Mouse (Mus musculus): ENCODE data around the gene Tifa. TPM values are rescaled to one million over a fixed set of nuclear protein-coding genes. Genes with fewer than 3 reads are reported as not detected.

Tifa gene
- total and polyA plus RNA-seq, 3 experiments: 1.3 to 2.3 (median 1.6) TPM

DNA sequence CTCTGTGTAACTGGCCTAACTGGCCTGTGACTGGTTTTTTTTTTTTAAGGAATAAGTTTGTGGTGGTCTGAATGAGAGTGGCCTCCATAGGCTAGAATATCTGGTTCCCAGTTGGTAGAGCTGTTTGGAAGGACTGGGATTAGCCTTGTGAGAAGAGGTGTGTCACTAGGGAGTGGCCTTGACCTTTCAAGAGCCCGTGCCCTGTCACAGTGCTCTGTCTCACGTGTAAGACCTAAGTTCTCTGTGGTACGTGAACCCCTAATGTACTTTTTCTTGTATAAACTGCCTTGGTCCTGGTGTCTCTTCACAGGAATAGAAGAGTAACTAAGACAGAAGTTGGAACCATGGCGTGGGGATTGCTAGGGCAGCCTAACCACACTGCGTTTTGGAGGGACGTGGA lies 16.4 kb downstream of the Tifa start:
- H3K9ac ChIP-seq (ENCODE audit: low read depth, low read length): no peak overlapping the region
- no peaks in the 10 kb centered on the region for H3K79me2 ChIP-seq (replicated peaks; ENCODE audit: control insufficient read depth, insufficient read depth, low read length)
- WGBS: 91% methylated on average over 6 of the region's 6 CpGs
- no peak overlapping the region for H3K4me3 ChIP-seq
- no peaks in the 10 kb centered on the region for H3K36me3 ChIP-seq (ENCODE audit: control insufficient read depth, insufficient read depth, low read length)
- H3K27ac ChIP-seq: no peak overlapping the region
- no peaks in the 10 kb centered on the region for H3K4me1 ChIP-seq (ENCODE audit: control insufficient read depth, insufficient read depth, low read length)
- TF ChIP-seq POLR2A (IDR thresholded peaks at IDR 0.05; ENCODE audit: insufficient read depth, low read depth, low read length) (no peak), EP300 (IDR thresholded peaks at IDR 0.05; ENCODE audit: insufficient read depth, low read depth, low read length) (no peak), CTCF (IDR thresholded peaks at IDR 0.05) (no peak)
- H3K27me3 ChIP-seq (ENCODE audit: control insufficient read depth, insufficient read depth, low read length): no peaks in the 10 kb centered on the region
- no peak for DNase-seq
- intact Hi-C loops (cut with DNase I): no loop called here

DNA sequence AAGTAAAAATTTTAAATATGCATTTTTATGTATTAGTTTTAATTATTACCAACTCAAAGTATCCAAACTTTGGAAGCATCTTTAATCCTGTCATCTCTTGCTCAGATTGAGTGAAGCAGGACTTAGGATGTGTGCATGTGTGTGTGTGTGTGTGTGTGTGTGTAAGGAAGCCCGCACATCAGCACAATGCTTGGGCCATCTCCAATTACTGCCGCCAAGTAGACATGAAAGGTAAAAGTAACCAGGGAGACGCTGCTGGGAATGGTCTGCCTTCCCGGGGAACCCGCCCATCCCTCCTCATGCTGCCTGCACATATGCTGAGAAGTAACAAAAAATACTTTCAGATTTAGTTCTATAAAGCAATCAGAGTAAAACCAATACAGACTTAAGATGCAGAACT lies 18.2 kb downstream of the Tifa start:
- Histone ChIP-seq H3K36me3 (ENCODE audit: control insufficient read depth, insufficient read depth, low read length) (no peaks in the 10 kb centered on the region), H3K4me3 (no peak overlapping the region), H3K79me2 (replicated peaks; ENCODE audit: control insufficient read depth, insufficient read depth, low read length) (no peaks in the 10 kb centered on the region), H3K27me3 (ENCODE audit: control insufficient read depth, insufficient read depth, low read length) (no peaks in the 10 kb centered on the region), H3K9ac (ENCODE audit: low read depth, low read length) (no peak overlapping the region), H3K27ac (no peak overlapping the region), H3K4me1 (ENCODE audit: control insufficient read depth, insufficient read depth, low read length) (no peaks in the 10 kb centered on the region)
- WGBS: 70% methylated on average over 5 of the region's 5 CpGs
- DNase-seq: no peak
- intact Hi-C loops (cut with DNase I): no loop called here
- TF ChIP-seq EP300 (IDR thresholded peaks at IDR 0.05; ENCODE audit: insufficient read depth, low read depth, low read length) (no peak), POLR2A (IDR thresholded peaks at IDR 0.05; ENCODE audit: insufficient read depth, low read depth, low read length) (no peak), CTCF (IDR thresholded peaks at IDR 0.05) (no peak)

DNA sequence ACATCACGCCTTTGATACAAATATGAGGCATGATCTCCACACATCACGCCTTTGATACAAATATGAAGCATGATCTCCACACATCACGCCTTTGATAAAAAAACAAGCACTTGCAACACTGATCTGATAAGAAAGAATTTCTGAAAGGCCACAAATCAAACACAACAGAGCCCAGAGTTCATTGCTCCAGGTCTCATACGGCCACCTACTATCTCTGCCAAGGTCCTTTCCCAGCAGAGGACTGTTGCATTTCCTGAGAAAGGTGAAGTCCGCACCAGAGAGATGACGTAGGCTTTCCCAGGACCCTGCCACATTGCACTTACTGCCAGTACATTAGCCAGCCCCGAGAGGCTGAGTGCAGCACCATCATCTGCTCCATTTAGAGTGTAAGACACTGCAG lies 19.5 kb downstream of the Tifa start:
- H3K4me3 ChIP-seq: no peak overlapping the region
- intact Hi-C loops (cut with DNase I): no loop called here
- WGBS: 94% methylated on average over 7 of the region's 7 CpGs
- DNase-seq: no peak
- no peak for TF ChIP-seq POLR2A (IDR thresholded peaks at IDR 0.05; ENCODE audit: insufficient read depth, low read depth, low read length)
- TF ChIP-seq EP300 (IDR thresholded peaks at IDR 0.05; ENCODE audit: insufficient read depth, low read depth, low read length): no peak
- no peak for TF ChIP-seq CTCF (IDR thresholded peaks at IDR 0.05)
- no peaks in the 10 kb centered on the region for H3K27me3 ChIP-seq (ENCODE audit: control insufficient read depth, insufficient read depth, low read length)
- no peak overlapping the region for H3K9ac ChIP-seq (ENCODE audit: low read depth, low read length)
- no peaks in the 10 kb centered on the region for H3K36me3 ChIP-seq (ENCODE audit: control insufficient read depth, insufficient read depth, low read length)
- no peak overlapping the region for H3K27ac ChIP-seq
- H3K79me2 ChIP-seq (replicated peaks; ENCODE audit: control insufficient read depth, insufficient read depth, low read length): no peaks in the 10 kb centered on the region
- no peaks in the 10 kb centered on the region for H3K4me1 ChIP-seq (ENCODE audit: control insufficient read depth, insufficient read depth, low read length)

GRCm38 (mm10) chr3:127817120-127817683 lies 27.6 kb downstream of the Tifa start:
- H3K4me3 ChIP-seq: no peak overlapping the region
- intact Hi-C loops (cut with DNase I): no loop called here
- no peak overlapping the region for H3K9ac ChIP-seq (ENCODE audit: low read depth, low read length)
- H3K27me3 ChIP-seq (ENCODE audit: control insufficient read depth, insufficient read depth, low read length): no peaks in the 10 kb centered on the region
- WGBS: 70% methylated on average over 7 of the region's 7 CpGs
- H3K27ac ChIP-seq: no peak overlapping the region
- TF ChIP-seq CTCF (IDR thresholded peaks at IDR 0.05): no peak
- TF ChIP-seq POLR2A (IDR thresholded peaks at IDR 0.05; ENCODE audit: insufficient read depth, low read depth, low read length): no peak
- no peak for TF ChIP-seq EP300 (IDR thresholded peaks at IDR 0.05; ENCODE audit: insufficient read depth, low read depth, low read length)
- H3K4me1 ChIP-seq (ENCODE audit: control insufficient read depth, insufficient read depth, low read length): no peaks in the 10 kb centered on the region
- no peaks in the 10 kb centered on the region for H3K36me3 ChIP-seq (ENCODE audit: control insufficient read depth, insufficient read depth, low read length)
- H3K79me2 ChIP-seq (replicated peaks; ENCODE audit: control insufficient read depth, insufficient read depth, low read length): no peaks in the 10 kb centered on the region
- no peak for DNase-seq

- Histone ChIP-seq H3K4me3 (no peak overlapping the region), H3K4me1 (ENCODE audit: control insufficient read depth, insufficient read depth, low read length) (no peaks in the 10 kb centered on the region), H3K36me3 (ENCODE audit: control insufficient read depth, insufficient read depth, low read length) (no peaks in the 10 kb centered on the region), H3K79me2 (replicated peaks; ENCODE audit: control insufficient read depth, insufficient read depth, low read length) (no peaks in the 10 kb centered on the region), H3K27ac (no peak overlapping the region), H3K9ac (ENCODE audit: low read depth, low read length) (no peak overlapping the region), H3K27me3 (ENCODE audit: control insufficient read depth, insufficient read depth, low read length) (no peaks in the 10 kb centered on the region)
- WGBS: 84% methylated on average over 11 of the region's 11 CpGs
- no peak for DNase-seq
- intact Hi-C loops (cut with DNase I): no loop called here
- TF ChIP-seq CTCF (IDR thresholded peaks at IDR 0.05) (no peak), EP300 (IDR thresholded peaks at IDR 0.05; ENCODE audit: insufficient read depth, low read depth, low read length) (no peak), POLR2A (IDR thresholded peaks at IDR 0.05; ENCODE audit: insufficient read depth, low read depth, low read length) (no peak)
Measured at GRCm38 (mm10) chr3:127818694-127819663, 29.4 kb downstream of the Tifa start.

GRCm38 (mm10) chr3:127820400-127820799 lies 30.8 kb downstream of the Tifa start:
- WGBS: 89% methylated on average over 1 of the region's 1 CpGs
- no peaks in the 10 kb centered on the region for H3K36me3 ChIP-seq (ENCODE audit: control insufficient read depth, insufficient read depth, low read length)
- no peak overlapping the region for H3K9ac ChIP-seq (ENCODE audit: low read depth, low read length)
- no peak for DNase-seq
- H3K27ac ChIP-seq: no peak overlapping the region
- H3K4me1 ChIP-seq (ENCODE audit: control insufficient read depth, insufficient read depth, low read length): no peaks in the 10 kb centered on the region
- H3K79me2 ChIP-seq (replicated peaks; ENCODE audit: control insufficient read depth, insufficient read depth, low read length): no peaks in the 10 kb centered on the region
- TF ChIP-seq CTCF (IDR thresholded peaks at IDR 0.05) (no peak), EP300 (IDR thresholded peaks at IDR 0.05; ENCODE audit: insufficient read depth, low read depth, low read length) (no peak), POLR2A (IDR thresholded peaks at IDR 0.05; ENCODE audit: insufficient read depth, low read depth, low read length) (no peak)
- H3K4me3 ChIP-seq: no peak overlapping the region
- intact Hi-C loops (cut with DNase I): no loop called here
- no peaks in the 10 kb centered on the region for H3K27me3 ChIP-seq (ENCODE audit: control insufficient read depth, insufficient read depth, low read length)

Data from heart, adult 2 months (tissue).